Mouse (Mus musculus) B cell, adult 2 months (primary cell): Measurements from ENCODE around the gene Gldn.

Source experiments
- DNase-seq, 2 experiments: peaks; one replicate each; pipeline ENCODE4 v3.0.0; 2022

Gene Gldn

GRCm38 (mm10) chr9:54286331-54286987, at the start of gene Gldn:
Gldn (plus strand) TSS chr9:54286486.
- no peak for DNase-seq

GRCm38 (mm10) chr9:54244869-54245665, 41.2 kb upstream of the Gldn start:
- DNase-seq: no peak

- DNase-seq: no peak
Observed at GRCm38 (mm10) chr9:54264754-54265153, 21.5 kb upstream of the Gldn start.

GRCm38 (mm10) chr9:54268010-54268409, 18.3 kb upstream of the Gldn start, which contains the start of gene Cyp19a1:
Cyp19a1 (minus strand) TSS chr9:54268110.
- DNase-seq: no peak

GRCm38 (mm10) chr9:54269987-54270386, 16.3 kb upstream of the Gldn start:
- DNase-seq: no peak

GRCm38 (mm10) chr9:54270889-54271288, 15.4 kb upstream of the Gldn start:
- DNase-seq: no peak

- DNase-seq: no peak
Observed at GRCm38 (mm10) chr9:54275283-54275682, 11.0 kb upstream of the Gldn start.

- DNase-seq: no peak
Observed at GRCm38 (mm10) chr9:54279046-54279589, 7.2 kb upstream of the Gldn start.

GRCm38 (mm10) chr9:54287804-54288203, 1.5 kb downstream of the Gldn start:
- no peak for DNase-seq

GRCm38 (mm10) chr9:54299389-54299788, 13.1 kb downstream of the Gldn start:
- DNase-seq: no peak

- DNase-seq: no peak
Observed at GRCm38 (mm10) chr9:54299792-54300191, 13.5 kb downstream of the Gldn start.

- no peak for DNase-seq
Observed at GRCm38 (mm10) chr9:54301255-54301654, 15.0 kb downstream of the Gldn start.

GRCm38 (mm10) chr9:54308209-54308608, 21.9 kb downstream of the Gldn start:
- no peak for DNase-seq

GRCm38 (mm10) chr9:54308751-54309358, 22.6 kb downstream of the Gldn start:
- DNase-seq: no peak

- DNase-seq: no peak
Observed at GRCm38 (mm10) chr9:54316363-54316762, 30.1 kb downstream of the Gldn start.

- no peak for DNase-seq
Observed at GRCm38 (mm10) chr9:54323456-54323855, 37.2 kb downstream of the Gldn start.

- DNase-seq: no peak
Observed at GRCm38 (mm10) chr9:54329201-54329600, 42.9 kb downstream of the Gldn start.

- no peak for DNase-seq
Observed at GRCm38 (mm10) chr9:54335582-54335981, 49.3 kb downstream of the Gldn start.

- DNase-seq: no peak
Observed at GRCm38 (mm10) chr9:54336532-54337144, 50.4 kb downstream of the Gldn start.

GRCm38 (mm10) chr9:54342026-54342425, 55.7 kb downstream of the Gldn start:
- DNase-seq: no peak

- DNase-seq: no peak
Observed at GRCm38 (mm10) chr9:54356756-54357155, 70.5 kb downstream of the Gldn start.
